Mouse (Mus musculus): ENCODE measurements at regions not wholly inside any gene's neighbourhood (a gene's known extent, or its start where the extent isn't known, plus 50 kb on each side); places are given as distances from the start of the nearest gene placed in this dataset.

DNA sequence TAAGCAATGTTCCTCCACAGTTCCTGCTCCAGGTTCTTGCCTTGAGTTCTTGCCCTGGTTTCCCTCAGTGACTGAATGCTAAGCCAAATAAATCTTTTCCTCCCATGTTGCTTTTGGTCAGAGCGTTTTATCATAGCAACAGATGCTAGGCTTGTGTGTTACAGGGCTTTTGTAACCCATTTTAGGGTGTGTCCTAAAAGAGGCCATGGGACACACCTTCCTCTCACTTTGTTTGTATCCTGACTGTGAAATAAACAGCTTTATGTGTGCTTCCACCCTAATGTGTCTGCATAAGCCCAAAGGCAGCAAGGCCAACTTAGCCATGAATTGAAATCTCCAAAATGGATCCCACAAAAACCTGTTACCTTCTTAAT lies 53.9 kb upstream of the Parp11 start:
- no peak for DNase-seq (ENCODE audit: low spot score)
- Histone ChIP-seq H3K9me3 (ENCODE audit: low read length) (no peaks in the 10 kb centered on the region), H3K4me2 (replicated peaks; ENCODE audit: low read depth, low read length) (no peak overlapping the region), H3K4me3 (ENCODE audit: low read depth, low read length) (no peak overlapping the region), H3K9ac (replicated peaks; ENCODE audit: low read depth) (no peak overlapping the region), H3K36me3 (ENCODE audit: insufficient read depth, low read length) (no peaks in the 10 kb centered on the region), H3K27me3 (replicated peaks; ENCODE audit: insufficient read depth, low read length) (no peaks in the 10 kb centered on the region), H3K27ac (ENCODE audit: low read length) (peak overlapping the region; percentile 43; the same call in 1 of the 2 replicates), H3K4me1 (ENCODE audit: insufficient read depth, low read depth, low read length) (peaks cover 3% of the 10 kb centered on the region; the same call in 1 of the 2 replicates)
- no peak for ATAC-seq
- 85% methylated on average over 1 of the region's 1 CpGs for WGBS
- TF ChIP-seq EP300 (IDR thresholded peaks at IDR 0.05) (no peak), CTCF (IDR thresholded peaks at IDR 0.05) (no peak)

GRCm38 (mm10) chr6:127393907-127394600 lies 52.6 kb upstream of the Parp11 start:
- DNase-seq (ENCODE audit: low spot score): peak; percentile 62
- no peak overlapping the region for H3K27ac ChIP-seq (ENCODE audit: low read length)
- H3K27me3 ChIP-seq (replicated peaks; ENCODE audit: insufficient read depth, low read length): no peaks in the 10 kb centered on the region
- TF ChIP-seq EP300 (IDR thresholded peaks at IDR 0.05) (no peak), CTCF (IDR thresholded peaks at IDR 0.05) (no peak)
- H3K4me3 ChIP-seq (ENCODE audit: low read depth, low read length): no peak overlapping the region
- 28% methylated on average over 9 of the region's 9 CpGs for WGBS
- H3K4me2 ChIP-seq (replicated peaks; ENCODE audit: low read depth, low read length): no peak overlapping the region
- peaks cover 3% of the 10 kb centered on the region; the same call in 1 of the 2 replicates for H3K4me1 ChIP-seq (ENCODE audit: insufficient read depth, low read depth, low read length)
- H3K9ac ChIP-seq (replicated peaks; ENCODE audit: low read depth): no peak overlapping the region
- no peaks in the 10 kb centered on the region for H3K9me3 ChIP-seq (ENCODE audit: low read length)
- no peaks in the 10 kb centered on the region for H3K36me3 ChIP-seq (ENCODE audit: insufficient read depth, low read length)
- peak; percentile 56 for ATAC-seq

Measured in lung, postnatal 0 days (tissue).